Mouse (Mus musculus): Measurements from ENCODE around the gene Vps13a. TPM values are rescaled to one million over a fixed set of nuclear protein-coding genes. Genes with fewer than 3 reads are reported as not detected.

The Vps13a gene
- 3.6 and 5.7 TPM in 2 replicates for polyA plus RNA-seq (2012; rRNA removed; ENCODE audit: low replicate concordance)

DNA sequence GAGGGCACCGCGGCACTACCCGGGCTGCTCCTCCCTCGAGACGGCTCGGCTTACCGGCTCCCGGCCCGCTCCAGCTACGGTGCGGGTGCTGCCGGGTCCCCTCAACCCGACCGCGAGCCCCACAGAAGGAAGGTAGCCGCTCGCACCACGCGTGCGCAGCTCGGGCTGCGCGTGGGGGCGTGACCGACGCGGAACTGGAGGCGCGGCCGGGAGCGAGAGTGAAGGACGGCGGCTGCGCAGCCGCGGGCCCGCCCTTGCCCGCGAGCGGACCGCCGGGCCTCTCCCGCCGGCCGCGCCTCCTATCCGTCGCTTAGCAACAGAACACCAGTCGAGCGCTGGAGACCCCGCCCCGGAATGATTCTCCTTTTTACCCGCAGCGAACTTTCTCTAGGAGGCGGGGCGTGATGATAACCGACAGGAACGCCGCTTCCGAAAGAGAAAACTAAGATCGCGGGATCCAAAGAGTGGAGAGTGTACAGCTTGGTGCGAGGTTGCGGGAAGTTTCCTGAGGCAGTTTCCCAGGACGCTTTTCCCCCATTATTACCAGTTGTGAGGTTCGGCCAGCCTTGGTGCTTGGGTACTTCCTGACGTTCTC is at the start of gene Vps13a:
TSS of gene Vps13a (minus strand) at position 144 of the 595 bp plus-strand sequence.

Other genes starting within 250 kb of the Vps13a start
- not detected in 2 replicates for gene Foxb2, start 92.9 kb upstream of the Vps13a start, polyA plus RNA-seq (2012; rRNA removed; ENCODE audit: low replicate concordance)
- 4.6 and 11.1 TPM in 2 replicates for gene Prune2, start 175.2 kb upstream of the Vps13a start, polyA plus RNA-seq (2012; rRNA removed; ENCODE audit: low replicate concordance)